Mouse (Mus musculus) embryonic facial prominence, embryonic 12.5 days (tissue): ENCODE results near the gene Hmcn1. TPM values are rescaled to one million over a fixed set of nuclear protein-coding genes. Genes with fewer than 3 reads are reported as not detected.
A peak's percentile ranks its signal among the peaks of the same experiment; 100 is the strongest.

ENCODE experiments used
- ATAC-seq: fragments of 200-750 bp; cut with Nextera tagmentation; 2 replicates; pipeline ENCODE4 v1.8.0; 2017; ENCODE audit not compliant: insufficient number of reproducible peaks, insufficient read depth, low FRiP score, low TSS enrichment
- H3K27ac ChIP-seq: fragments of 300-500 bp; sonication (generic); 2 replicates; pipeline ENCODE4 v1.5.1; 2016; ENCODE audit warnings: mild to moderate bottlenecking
- H3K27me3 ChIP-seq: fragments of 300-500 bp; sonication (generic); 2 replicates; pipeline ENCODE4 v1.6.1; 2016; ENCODE audit warnings: mild to moderate bottlenecking, moderate library complexity
- H3K36me3 ChIP-seq: fragments of 300-500 bp; sonication (generic); 2 replicates; pipeline ENCODE4 v1.6.1; 2016; ENCODE audit warnings: mild to moderate bottlenecking
- H3K4me1 ChIP-seq: fragments of 300-500 bp; sonication (generic); 2 replicates; pipeline ENCODE4 v1.6.1; 2016
- H3K4me2 ChIP-seq: fragments of 300-500 bp; sonication (generic); replicated peaks from 2 replicates; pipeline ENCODE4 v1.6.1; 2016; ENCODE audit warnings: mild to moderate bottlenecking, moderate library complexity
- H3K4me3 ChIP-seq: fragments of 300-500 bp; sonication (generic); 2 replicates; pipeline ENCODE4 v1.5.1; 2016; ENCODE audit warnings: mild to moderate bottlenecking
- H3K9ac ChIP-seq: fragments of 300-500 bp; sonication (generic); 2 replicates; pipeline ENCODE4 v1.6.1; 2016; ENCODE audit warnings: mild to moderate bottlenecking, moderate library complexity
- H3K9me3 ChIP-seq: fragments of 300-500 bp; sonication (generic); 2 replicates; pipeline ENCODE4 v1.6.1; 2016; ENCODE audit warnings: mild to moderate bottlenecking, moderate library complexity
- WGBS: fragments of 180-500 bp; shearing (Covaris S2); methylation state at CpG from one replicate; pipeline ENCODE4 v1.1.7; 2016; 5-methylcytosine and 5-hydroxymethylcytosine counted together
- polyA plus RNA-seq: library from polyadenylated mRNA; unstranded; fragments of >200 nt; fragmentation: Nextera tagmentation; extraction: Ambion mirVana; gene quantifications from 2 replicates; pipeline ENCODE4 v1.2.1, GENCODE M21; 2016

Hmcn1 gene
- polyA plus RNA-seq, 1 experiment from 2014 or later = 30.1 TPM

DNA sequence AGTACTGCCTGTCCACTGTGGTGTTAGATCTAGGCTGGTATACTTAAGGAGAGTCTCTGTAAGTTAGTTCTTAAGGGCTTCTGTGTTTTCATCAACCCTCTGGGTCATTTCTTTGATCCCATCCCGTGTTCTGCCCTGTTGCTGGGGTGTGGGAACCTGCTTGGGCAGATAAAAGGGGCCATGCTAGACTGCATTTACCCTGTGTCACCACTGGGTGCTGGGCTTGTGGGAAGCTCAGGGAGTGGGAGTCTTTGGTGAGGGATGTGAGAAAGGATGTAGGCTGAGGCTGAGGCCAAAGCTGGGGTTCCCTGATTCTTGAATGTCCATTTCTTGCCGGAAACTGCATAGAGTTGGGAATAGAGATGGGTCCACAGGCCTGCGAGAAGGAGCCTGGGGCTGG is 436.6 kb downstream of the Hmcn1 start:
- Histone ChIP-seq H3K4me2 (no peak overlapping the region), H3K27me3 (no peaks in the 10 kb centered on the region), H3K27ac (no peak overlapping the region), H3K9me3 (no peaks in the 10 kb centered on the region), H3K9ac (no peak overlapping the region), H3K4me1 (no peaks in the 10 kb centered on the region), H3K36me3 (peaks cover 4% of the 10 kb centered on the region; the same call in 1 of the 2 replicates), H3K4me3 (no peak overlapping the region)
- ATAC-seq = no peak
- 70% methylated on average over 3 of the region's 3 CpGs for WGBS

DNA sequence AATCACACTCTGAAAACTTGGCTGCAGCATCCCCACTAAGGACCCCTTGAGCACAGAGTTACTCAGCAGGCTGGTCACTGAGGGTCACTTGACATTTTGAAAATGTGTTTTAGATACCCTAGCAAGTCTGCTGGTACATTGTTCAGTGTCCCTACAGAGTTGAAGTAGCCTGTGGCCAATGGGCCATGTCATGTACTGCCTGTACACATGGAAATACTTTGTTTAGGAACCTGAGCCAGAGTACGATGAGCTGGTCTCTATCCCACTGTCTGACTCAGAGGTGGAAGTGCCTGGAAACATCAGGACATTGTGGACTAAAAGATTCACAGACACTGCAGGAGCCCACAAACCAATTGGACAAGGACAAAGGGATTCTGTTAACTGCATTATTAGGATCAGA is 441.8 kb downstream of the Hmcn1 start:
- Histone ChIP-seq H3K27me3 (no peaks in the 10 kb centered on the region), H3K9me3 (no peaks in the 10 kb centered on the region), H3K4me2 (no peak overlapping the region), H3K4me1 (no peaks in the 10 kb centered on the region), H3K4me3 (no peak overlapping the region), H3K9ac (no peak overlapping the region), H3K36me3 (no peaks in the 10 kb centered on the region), H3K27ac (no peak overlapping the region)
- WGBS = 80% methylated on average over 1 of the region's 1 CpGs
- no peak for ATAC-seq

DNA sequence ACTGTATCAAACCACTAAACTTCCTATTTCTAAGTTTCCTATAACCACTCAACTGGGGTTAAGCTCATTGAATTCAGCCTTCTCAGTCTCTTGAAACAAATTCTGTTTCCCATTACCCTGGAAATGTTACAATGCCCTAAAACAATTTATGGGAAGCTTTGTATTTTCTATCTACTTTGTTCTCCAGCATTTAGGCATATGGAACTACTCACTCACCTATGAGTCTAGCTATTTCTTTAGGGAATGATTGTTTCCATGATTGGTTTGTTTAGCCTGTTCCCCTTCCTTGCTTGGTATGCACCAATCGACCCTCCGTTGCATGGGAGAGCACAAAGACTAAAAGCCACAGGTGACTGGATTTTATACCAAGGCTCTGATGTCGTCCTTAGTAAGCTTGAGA is 446.8 kb downstream of the Hmcn1 start:
- 36% methylated on average over 3 of the region's 3 CpGs for WGBS
- no peak overlapping the region for H3K27ac ChIP-seq
- H3K9me3 ChIP-seq = no peaks in the 10 kb centered on the region

DNA sequence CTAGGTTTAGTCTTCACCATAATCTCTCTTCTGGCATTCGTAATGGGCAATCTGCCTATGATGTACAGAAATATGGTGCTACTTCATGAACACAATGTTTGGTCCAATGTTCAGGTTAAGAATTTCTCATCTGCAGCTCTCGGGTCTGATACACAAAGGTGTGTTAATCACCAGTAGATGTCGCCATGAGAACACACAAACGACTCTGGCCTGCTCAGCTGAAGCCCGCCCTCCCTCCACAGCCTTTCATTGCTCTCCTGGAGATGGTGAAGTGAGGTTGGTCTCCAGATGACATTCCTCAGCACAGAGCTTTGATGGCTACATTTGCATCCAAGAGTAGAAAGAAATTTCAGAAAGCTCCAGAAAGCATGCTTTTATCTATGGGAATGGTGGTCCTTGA is 453.0 kb downstream of the Hmcn1 start:
- Histone ChIP-seq H3K27ac (no peak overlapping the region), H3K27me3 (no peaks in the 10 kb centered on the region), H3K4me2 (no peak overlapping the region), H3K9ac (no peak overlapping the region), H3K9me3 (no peaks in the 10 kb centered on the region), H3K4me3 (no peak overlapping the region), H3K4me1 (peaks cover 23% of the 10 kb centered on the region), H3K36me3 (no peaks in the 10 kb centered on the region)
- 8% methylated on average over 5 of the region's 5 CpGs for WGBS
- ATAC-seq = 0 out of 2 replicates have a peak, but pooled peaks have one; percentile 57

More for the DNA sequence above, 446.8 kb downstream of the Hmcn1 start:
- no peaks in the 10 kb centered on the region for H3K36me3 ChIP-seq
- no peaks in the 10 kb centered on the region for H3K27me3 ChIP-seq
- no peak overlapping the region for H3K9ac ChIP-seq
- H3K4me1 ChIP-seq = peaks cover 8% of the 10 kb centered on the region; the same call in 1 of the 2 replicates
- no peak overlapping the region for H3K4me3 ChIP-seq
- no peak for ATAC-seq
- no peak overlapping the region for H3K4me2 ChIP-seq

DNA sequence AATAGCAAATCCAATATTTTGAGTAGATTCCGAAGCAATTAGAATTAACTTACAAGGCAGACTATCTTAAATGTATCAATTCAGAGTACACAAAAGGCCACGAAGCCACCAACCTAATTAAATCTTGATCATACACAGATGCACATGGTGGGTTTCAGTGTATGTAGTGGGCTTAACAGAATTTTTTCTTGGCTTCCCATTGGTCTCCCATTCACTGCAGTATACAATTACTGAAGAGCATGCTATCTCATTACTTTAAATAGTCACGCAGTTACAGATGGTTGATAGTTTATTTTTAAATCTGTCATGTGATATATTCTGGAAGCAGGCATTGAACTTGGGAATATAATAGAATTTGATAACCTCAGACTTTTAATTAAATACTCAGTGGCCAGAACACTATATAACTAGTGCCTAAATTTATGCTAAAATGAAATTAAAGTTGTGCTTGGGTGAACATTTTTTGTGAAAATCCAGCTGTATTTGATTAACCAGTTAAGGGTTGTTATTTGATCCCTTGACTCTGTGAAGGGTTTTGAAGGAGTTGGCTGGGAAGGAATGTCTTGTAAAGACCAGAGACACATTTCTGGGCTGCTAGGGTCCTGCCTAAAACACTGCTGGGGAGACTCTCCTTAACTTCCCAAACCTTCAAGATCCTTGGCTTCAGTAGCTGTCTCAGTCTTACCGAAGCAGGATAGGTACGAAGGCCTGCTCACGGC is 455.7 kb downstream of the Hmcn1 start:
- WGBS = 31% methylated on average over 6 of the region's 6 CpGs
- peak; percentile 75 for ATAC-seq
- Histone ChIP-seq H3K27me3 (no peaks in the 10 kb centered on the region), H3K4me3 (no peak overlapping the region), H3K4me1 (peaks cover 23% of the 10 kb centered on the region), H3K9ac (no peak overlapping the region), H3K4me2 (no peak overlapping the region), H3K36me3 (no peaks in the 10 kb centered on the region), H3K9me3 (no peaks in the 10 kb centered on the region), H3K27ac (peak overlapping the region; percentile 73)

GRCm38 (mm10) chr1:150535770-150536534 is 457.3 kb downstream of the Hmcn1 start:
- no peak for ATAC-seq
- Histone ChIP-seq H3K9ac (peak overlapping the region; percentile 8; the same call in 1 of the 2 replicates), H3K4me3 (no peak overlapping the region), H3K9me3 (no peaks in the 10 kb centered on the region), H3K27ac (peak overlapping the region; percentile 86), H3K36me3 (no peaks in the 10 kb centered on the region), H3K27me3 (no peaks in the 10 kb centered on the region), H3K4me2 (peak overlapping the region; percentile 28), H3K4me1 (peaks cover 23% of the 10 kb centered on the region)
- 15% methylated on average over 16 of the region's 16 CpGs for WGBS

DNA sequence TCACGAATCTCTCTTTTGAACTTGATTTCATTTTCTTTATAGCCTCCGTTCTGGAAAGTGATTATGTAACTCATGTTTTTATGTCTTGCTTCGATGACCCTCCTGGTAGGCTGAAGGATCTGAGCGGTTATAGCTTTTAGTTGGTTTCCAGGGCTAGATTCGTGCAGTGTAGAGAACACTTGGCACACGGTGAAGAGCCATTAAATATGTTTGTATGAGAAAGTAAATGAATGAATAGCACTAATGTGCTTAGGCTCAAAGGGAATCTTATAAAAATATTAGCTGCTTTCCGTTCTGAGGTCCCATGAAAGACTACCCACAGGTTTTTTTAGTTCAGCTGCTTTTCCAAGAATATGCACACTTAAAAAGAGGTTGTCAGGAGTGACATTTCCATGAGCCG is 458.6 kb downstream of the Hmcn1 start:
- Histone ChIP-seq H3K4me3 (no peak overlapping the region), H3K27ac (no peak overlapping the region), H3K4me2 (no peak overlapping the region), H3K9me3 (no peaks in the 10 kb centered on the region), H3K4me1 (peaks cover 23% of the 10 kb centered on the region), H3K36me3 (no peaks in the 10 kb centered on the region), H3K9ac (no peak overlapping the region), H3K27me3 (no peaks in the 10 kb centered on the region)
- no peak for ATAC-seq
- 74% methylated on average over 8 of the region's 8 CpGs for WGBS

GRCm38 (mm10) chr1:150513041-150513440 is 480.2 kb downstream of the Hmcn1 start:
- Histone ChIP-seq H3K9ac (no peak overlapping the region), H3K4me2 (no peak overlapping the region), H3K36me3 (no peaks in the 10 kb centered on the region), H3K4me1 (no peaks in the 10 kb centered on the region), H3K4me3 (no peak overlapping the region), H3K27ac (no peak overlapping the region), H3K9me3 (no peaks in the 10 kb centered on the region), H3K27me3 (no peaks in the 10 kb centered on the region)
- no peak for ATAC-seq
- WGBS = 94% methylated on average over 2 of the region's 2 CpGs

Other genes with a start within 250 kb of the Hmcn1 start
- 0.92 and 1.2 TPM in 2 replicates for gene Gm47985, start 189.1 kb upstream of the Hmcn1 start, polyA plus RNA-seq
- 0.25 and 0.37 TPM in 2 replicates for gene Gm8947, start 198.9 kb upstream of the Hmcn1 start, polyA plus RNA-seq
- gene Gm47995, start 205.0 kb upstream of the Hmcn1 start, polyA plus RNA-seq = not detected in 2 replicates
- not detected in 2 replicates for gene 3110040M04Rik, start 210.7 kb upstream of the Hmcn1 start, polyA plus RNA-seq
- gene Gm47996, start 216.7 kb upstream of the Hmcn1 start, polyA plus RNA-seq = not detected in 2 replicates